Mouse (Mus musculus): ENCODE measurements at regions not wholly inside any gene's neighbourhood (a gene's known extent, or its start where the extent isn't known, plus 50 kb on each side); places are given as distances from the start of the nearest gene placed in this dataset.

DNA sequence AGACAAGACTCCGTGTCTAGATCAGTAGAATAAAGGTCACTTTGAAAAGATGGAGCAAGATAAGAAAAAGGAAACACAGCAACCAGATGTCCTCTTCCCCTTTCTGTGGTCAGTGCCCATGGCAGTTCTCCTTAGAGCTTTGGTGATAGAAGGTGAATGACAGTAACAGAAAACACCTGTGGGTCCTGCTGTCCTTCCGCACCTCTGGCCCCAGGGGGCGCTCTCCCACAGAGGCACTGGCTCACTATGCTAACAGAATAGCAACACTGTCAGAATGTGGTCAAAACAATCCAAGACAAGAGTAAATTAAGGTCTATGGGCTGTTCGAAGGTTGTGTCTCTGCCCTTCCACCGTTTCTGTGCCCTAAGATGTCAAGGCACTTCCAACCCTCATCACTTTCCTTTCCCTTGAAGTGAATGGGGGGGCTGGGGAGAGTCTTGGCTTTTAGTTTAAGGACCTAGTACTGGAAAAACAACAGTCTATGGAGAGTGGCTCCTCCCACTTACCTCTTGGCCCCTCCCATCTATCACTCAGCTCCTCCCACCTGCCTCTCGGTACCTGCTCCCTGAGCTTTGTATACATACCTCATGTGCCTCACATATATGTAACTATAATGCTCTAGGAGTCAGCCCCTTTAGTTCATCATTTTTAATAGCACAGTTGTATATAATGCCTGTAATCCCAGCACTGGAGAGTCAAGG is 86.2 kb upstream of the Tank start:
- TF ChIP-seq CTCF (IDR thresholded peaks at IDR 0.05; ENCODE audit: low read depth) (peak; percentile 78), EP300 (IDR thresholded peaks at IDR 0.05; ENCODE audit: low read depth) (no peak)
